In genomic region chr5:84142138-84142537, GRCm38 (mm10) we compare ENCODE assay signal across 17 mouse cellular contexts.
"Had no signal": no experiment of that assay in that cellular context is flagged by ENCODE, and none has a peak within 500 bp of the region (broad histone marks: within the 10 kb centered on the region; RNA-seq: fewer than 3 reads in every experiment).

No protein-coding gene starts in this region.

- H3K27ac ChIP-seq: midbrain, embryonic 10.5 days; midbrain, embryonic 12.5 days; neural tube, embryonic 13.5 days; neural tube, embryonic 15.5 days had no signal

- H3K27me3 ChIP-seq: midbrain, embryonic 12.5 days; neural tube, embryonic 13.5 days; neural tube, embryonic 15.5 days had no signal

- H3K4me1 ChIP-seq: midbrain, embryonic 12.5 days; neural tube, embryonic 13.5 days; neural tube, embryonic 15.5 days had no signal

- H3K36me3 ChIP-seq: midbrain, embryonic 10.5 days; midbrain, embryonic 12.5 days; neural tube, embryonic 13.5 days; neural tube, embryonic 15.5 days had no signal

- H3K9ac ChIP-seq: lung, embryonic 14.5 days; midbrain, embryonic 12.5 days; neural tube, embryonic 13.5 days; neural tube, embryonic 15.5 days had no signal

- DNase-seq: lung, adult 18-20 months; lung, embryonic 14.5 days; lung, postnatal 10 days; lung, postnatal 4 days; retina, postnatal 1 day; right cerebral cortex, adult 18-20 months; right cerebral cortex, postnatal 25 days; right cerebral cortex, postnatal 4 days; spleen, adult 18-20 months; thymus, adult 18-20 months; thymus, postnatal 14 days; thymus, postnatal 36 days had no signal

- H3K9me3 ChIP-seq: midbrain, embryonic 10.5 days; midbrain, embryonic 12.5 days; neural tube, embryonic 13.5 days; neural tube, embryonic 15.5 days had no signal

- H3K4me2 ChIP-seq: lung, embryonic 14.5 days; midbrain, embryonic 12.5 days; neural tube, embryonic 13.5 days; neural tube, embryonic 15.5 days had no signal

- H3K4me3 ChIP-seq: midbrain, embryonic 10.5 days; midbrain, embryonic 12.5 days; myocyte; neural tube, embryonic 13.5 days; neural tube, embryonic 15.5 days had no signal
